Mouse (Mus musculus): Measurements from ENCODE around the gene Lrp1.

The Lrp1 gene

GRCm38 (mm10) chr10:127614236-127615033 lies 6.5 kb downstream of the Lrp1 start:
- peak; percentile 31 for DNase-seq

GRCm38 (mm10) chr10:127612079-127612775 lies 8.7 kb downstream of the Lrp1 start:
- no peak for DNase-seq

GRCm38 (mm10) chr10:127610066-127610415 lies 10.9 kb downstream of the Lrp1 start:
- DNase-seq, result no peak

DNA sequence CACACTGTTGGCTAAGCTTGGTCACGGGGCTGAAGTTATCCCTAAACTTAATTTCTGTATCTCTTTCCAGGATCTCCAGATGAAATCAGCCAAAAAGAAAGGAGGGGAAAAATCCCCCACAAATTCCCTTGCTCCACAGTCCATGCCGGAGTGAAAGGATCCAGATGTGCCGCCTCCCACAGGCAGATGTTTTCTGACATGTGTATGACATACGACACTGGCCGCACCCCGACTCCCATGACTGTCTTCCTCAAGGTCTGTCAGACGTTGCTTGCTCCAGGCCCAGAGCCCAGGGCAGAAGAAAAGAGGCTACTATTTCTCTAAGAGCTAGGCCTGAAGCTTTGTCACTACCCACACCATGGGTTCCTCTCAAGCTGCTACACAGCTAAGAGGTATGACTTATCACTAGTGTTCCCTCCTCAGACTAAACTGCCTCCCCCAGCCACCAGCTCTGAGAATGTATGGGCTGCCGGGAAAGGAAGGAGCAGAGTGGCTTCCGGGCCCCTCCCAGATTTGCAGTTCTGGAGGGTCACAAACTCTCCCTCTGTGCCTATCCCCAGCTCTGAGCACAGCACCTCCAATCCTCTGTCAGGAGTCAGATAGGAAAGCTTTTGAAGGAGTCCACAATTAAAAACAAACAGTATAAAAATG lies 11.4 kb downstream of the Lrp1 start:
- DNase-seq, result no peak

DNA sequence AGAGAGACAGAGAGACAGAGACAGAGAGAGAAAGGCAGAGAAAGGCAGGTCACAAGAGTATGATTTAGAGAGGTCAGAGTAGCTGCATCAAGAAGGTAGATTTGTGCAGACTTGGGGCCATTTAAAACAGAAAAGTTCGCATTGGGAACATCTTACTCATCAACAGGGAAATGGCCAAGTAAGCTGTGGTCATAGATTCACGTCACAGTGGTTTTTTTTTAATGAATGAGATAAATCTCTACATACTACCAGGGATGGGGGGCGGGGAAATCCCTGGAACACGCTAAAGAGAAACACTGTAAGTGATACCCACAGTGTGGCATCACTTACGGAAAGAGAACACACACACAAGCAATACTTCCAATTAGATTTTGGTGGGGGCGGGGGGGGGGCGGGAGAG lies 13.9 kb downstream of the Lrp1 start:
- DNase-seq, result no peak

DNA sequence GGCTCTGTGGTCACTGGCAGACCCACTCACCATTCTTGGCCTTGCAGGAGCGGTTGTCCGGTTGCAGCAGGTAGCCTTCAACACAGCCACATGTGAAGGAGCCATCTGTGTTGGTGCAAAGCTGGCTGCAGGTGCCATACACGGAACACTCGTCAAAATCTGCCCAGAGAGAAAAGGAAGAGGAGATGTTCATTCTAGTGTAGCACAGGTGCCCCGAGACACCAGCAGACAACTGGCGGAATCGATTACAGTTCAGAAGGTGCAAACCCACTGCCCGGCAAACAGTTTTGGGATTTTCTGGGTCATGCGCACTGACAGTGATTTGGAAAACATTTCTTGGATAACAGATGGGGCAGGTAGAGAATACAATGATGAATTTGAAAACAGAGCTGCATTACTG lies 15.2 kb downstream of the Lrp1 start:
- no peak for DNase-seq

- DNase-seq, result no peak
Observed at GRCm38 (mm10) chr10:127605251-127605547, 15.7 kb downstream of the Lrp1 start.

GRCm38 (mm10) chr10:127604465-127605250 lies 16.3 kb downstream of the Lrp1 start:
- DNase-seq, result no peak

DNA sequence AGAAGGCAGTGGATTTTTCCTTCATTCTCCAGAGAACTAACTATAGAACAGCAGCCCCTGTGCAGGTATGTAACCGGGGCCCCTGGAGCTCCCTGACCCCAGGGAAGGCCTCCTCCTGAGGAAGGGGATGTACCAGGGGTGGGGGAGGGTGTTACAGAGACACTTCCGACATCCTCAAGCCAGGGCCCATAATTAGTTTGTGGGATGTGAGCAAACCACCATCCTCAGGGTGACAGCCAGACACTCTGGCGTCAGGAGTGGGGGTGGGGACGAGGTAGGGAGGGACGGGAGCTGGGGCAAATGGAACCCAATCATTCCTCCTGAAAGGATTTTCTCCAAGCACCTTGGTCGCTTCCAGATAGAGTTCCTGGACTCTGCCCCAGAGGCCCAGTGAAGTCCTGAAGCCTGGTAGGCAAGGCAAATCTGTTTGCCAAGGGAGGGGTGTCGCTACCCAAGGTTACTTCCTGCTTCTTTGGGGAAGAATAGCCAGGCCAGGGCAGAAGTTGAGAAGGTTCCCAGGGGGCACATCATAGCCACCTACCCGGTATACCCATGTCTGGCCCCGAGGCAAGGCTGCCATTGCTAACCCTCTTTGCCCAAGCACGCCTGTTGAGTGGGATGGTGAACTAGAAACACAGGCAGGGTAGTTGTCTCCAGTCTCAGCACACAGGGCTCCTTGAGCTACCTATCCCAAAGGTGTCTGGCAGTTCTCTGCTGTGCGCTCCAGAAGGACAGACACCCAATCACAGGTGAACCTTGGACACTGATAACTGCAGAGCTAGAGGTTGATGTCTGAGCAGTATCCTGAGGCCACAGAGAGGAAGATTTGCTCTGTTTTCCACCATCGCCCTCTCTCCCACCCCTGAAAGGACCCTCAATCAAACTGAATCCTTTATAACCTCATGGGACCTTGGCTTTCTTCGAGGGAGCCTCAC lies 17.2 kb downstream of the Lrp1 start:
- no peak for DNase-seq

GRCm38 (mm10) chr10:127602194-127602593 lies 18.8 kb downstream of the Lrp1 start:
- DNase-seq, result no peak

DNA sequence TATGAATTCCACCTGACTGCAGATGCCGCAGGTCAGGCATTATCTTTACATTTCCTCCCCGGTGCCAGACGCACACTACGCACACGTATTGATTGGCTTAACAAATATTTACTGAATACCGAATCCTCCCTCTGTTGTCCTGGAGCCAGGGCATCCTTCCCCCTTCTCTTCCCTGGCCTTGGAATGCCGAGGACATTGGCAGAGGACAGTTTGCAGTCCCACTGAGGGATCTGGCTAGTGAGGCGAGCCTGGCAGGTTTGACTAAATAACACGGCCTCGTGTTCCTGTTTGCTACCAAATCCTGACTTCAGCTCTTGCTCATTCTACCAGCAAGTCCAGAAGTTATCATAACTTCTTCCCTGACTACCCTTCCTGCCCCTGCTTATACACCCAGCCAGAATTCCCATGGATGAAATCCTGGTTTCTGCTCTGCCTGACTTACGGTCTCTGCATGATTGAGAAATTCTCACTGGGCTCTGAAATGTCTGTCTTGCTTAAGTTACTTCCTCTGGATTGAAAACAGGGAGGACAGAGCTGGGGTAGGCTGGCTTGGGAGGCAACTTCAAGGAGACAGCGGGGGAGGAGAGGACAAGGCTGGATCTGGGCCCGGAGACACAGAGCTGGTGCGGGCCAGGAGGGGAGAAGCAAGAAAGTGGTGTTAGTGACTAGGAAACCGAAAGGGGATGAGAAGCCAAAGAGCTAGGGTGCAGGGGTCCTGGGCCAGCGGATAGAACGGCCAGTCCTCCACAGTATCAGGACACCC lies 21.0 kb downstream of the Lrp1 start:
- DNase-seq, result no peak

GRCm38 (mm10) chr10:127599252-127599651 lies 21.7 kb downstream of the Lrp1 start:
- no peak for DNase-seq

- DNase-seq, result no peak
Observed at GRCm38 (mm10) chr10:127598607-127599006, 22.3 kb downstream of the Lrp1 start.

DNA sequence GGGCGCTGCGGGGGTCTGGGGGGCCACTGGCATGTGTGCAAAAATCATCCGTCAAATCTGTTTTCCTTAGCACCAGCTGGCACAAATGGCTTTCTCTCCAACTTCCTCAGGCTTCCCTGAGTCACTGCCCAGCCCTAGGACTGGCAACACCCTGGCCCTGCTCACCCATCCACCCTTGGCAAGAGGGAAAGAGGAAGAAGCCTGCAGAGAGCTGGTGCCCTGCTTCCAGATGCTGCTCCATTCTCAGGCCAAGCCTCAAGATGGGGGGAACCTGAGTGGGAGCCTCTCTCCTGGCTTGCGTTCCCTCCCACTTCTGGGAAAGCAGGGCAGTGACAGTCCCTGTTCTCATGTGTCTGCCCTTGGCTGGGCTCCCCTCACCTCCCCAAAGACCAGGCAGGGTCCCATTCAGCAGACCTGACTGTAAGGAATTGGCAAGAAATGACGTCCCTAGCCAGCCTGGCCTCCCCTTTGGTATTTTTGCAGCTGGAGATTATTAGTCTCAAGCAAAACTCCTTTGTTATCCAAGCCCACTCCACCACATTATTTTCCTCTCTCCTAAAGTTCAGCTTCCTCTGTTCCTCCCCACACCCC lies 23.5 kb downstream of the Lrp1 start:
- DNase-seq, result peak; percentile 74

DNA sequence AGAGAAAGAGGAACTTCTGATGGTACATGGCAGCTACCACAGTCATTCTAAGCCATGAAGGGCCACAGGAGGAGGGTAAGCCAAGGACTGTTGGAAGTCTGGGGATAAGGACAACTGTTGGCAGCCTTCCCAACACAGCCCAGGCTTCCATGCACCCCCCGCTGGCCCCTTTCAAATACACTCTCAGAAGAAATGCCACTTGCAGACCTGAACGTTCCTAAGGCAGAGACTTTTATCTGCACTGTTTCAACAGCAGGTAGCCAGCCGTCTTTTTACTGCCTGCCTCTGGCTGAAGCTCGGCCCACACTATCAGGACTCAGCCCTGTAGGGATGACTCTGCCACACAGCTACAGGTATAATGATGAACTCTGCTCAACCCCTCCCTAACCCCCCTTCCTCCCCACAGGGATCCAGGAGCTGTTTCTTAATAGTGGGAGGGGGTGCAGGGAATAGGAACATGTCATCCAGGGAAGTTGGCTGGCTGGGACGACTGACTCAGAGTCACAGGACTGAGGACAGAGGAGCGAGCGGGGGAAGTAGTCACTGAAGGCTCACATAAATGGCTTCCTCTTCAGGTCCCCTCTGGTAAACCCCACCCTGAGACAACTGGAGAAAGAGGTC lies 24.5 kb downstream of the Lrp1 start:
- peak; percentile 70 for DNase-seq

DNA sequence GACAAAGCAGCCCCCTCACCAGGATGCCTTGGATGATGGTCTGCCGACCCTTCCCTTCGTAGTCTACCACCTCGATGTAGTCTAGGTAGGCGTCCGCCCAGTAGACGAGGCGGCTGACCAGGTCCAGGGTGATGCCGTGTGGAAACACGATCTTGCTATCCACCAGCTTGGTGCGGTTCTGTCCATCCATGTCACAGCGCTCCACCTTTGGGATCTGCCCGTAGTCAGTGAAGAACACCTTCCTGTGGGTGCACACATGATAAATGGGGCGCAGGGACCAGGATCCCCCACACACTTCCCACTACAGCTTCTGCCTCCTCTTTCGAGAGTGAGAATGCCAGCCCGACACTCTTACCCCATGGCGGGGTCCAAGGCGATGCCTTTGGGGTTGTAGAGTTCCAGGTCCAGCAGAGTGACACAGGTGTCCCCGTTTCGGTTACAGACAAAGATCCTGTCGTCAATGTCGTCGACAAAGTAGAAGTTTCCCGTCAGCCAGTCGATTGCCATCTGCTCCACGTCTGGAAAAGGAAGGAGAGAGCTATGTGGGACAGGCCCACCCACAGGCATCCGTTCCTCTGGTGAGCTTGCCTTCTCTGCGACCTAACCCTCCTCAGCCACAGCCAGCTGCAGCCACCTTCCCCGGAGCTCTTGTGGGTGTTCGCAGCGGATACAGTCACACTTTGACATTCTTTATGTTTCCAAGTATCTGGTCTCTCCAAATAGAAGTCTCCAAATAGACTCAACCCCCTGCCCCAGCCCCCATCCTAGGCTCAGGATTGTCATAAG lies 25.8 kb downstream of the Lrp1 start:
- no peak for DNase-seq

GRCm38 (mm10) chr10:127594405-127594804 lies 26.5 kb downstream of the Lrp1 start:
- DNase-seq, result no peak

DNA sequence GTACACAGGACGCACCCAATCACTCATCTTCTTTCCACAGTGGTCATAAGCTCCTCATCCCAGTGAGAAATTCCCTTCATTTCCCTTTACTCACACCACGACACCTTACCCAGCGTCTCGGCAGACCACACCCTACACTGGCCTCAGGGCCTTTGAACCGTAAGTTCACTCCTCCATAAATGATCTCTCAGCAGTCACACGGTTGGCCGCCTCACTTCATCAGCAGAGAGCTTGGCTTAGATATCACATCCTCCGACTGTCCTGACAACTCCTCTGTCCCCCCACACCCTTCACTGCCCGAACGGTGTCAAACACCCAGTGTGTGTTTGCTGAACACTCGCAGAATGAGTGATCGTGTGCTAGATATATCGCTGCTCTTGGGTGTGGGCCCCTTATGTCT lies 28.1 kb downstream of the Lrp1 start:
- DNase-seq, result no peak

GRCm38 (mm10) chr10:127592423-127592822 lies 28.5 kb downstream of the Lrp1 start:
- DNase-seq, result no peak

DNA sequence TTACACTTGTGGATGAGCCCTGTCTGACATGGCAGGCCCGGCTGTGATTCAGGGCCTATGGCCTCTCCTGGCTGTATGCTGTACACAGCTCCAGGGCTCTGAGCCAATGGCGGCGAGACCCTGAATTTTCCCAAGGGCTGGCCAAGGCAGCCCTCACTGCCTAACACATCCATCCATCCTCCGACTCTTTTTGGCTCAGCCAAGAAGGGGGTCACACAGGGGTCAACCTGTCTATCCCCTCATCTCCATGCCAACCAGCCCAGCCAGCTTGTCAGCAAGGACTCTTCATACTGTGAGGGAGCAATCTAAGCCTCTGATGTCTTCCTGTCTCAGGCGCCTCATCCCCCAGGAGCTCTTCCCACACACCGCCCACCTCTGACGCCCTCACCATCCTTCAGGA lies 29.4 kb downstream of the Lrp1 start:
- DNase-seq, result no peak
